Mouse (Mus musculus): ENCODE measurements around the gene Akap2. TPM values are rescaled to one million over a fixed set of nuclear protein-coding genes. Genes with fewer than 3 reads are reported as not detected.
A peak's percentile ranks its signal among the peaks of the same experiment; 100 is the strongest.

Gene Akap2
- total and polyA plus RNA-seq, 2 experiments: 4.2 to 6.5 TPM

GRCm38 (mm10) chr4:57896631-57897030 lies 179.2 kb downstream of the Akap2 start:
- 83% methylated on average over 3 of the region's 3 CpGs for WGBS
- no peak overlapping the region for H3K4me3 ChIP-seq (ENCODE audit: insufficient read depth, low read depth, low read length)
- no peaks in the 10 kb centered on the region for H3K4me1 ChIP-seq (ENCODE audit: control insufficient read depth, insufficient read depth, low read length)
- no peaks in the 10 kb centered on the region for H3K79me2 ChIP-seq (ENCODE audit: control insufficient read depth, insufficient read depth, low read length)
- no peaks in the 10 kb centered on the region for H3K36me3 ChIP-seq (ENCODE audit: control insufficient read depth, insufficient read depth, low read length)
- no peak overlapping the region for H3K27ac ChIP-seq (replicated peaks; ENCODE audit: insufficient read depth, low read depth, low read length)
- H3K27me3 ChIP-seq (ENCODE audit: control insufficient read depth, insufficient read depth, low read length): no peaks in the 10 kb centered on the region
- H3K9ac ChIP-seq (ENCODE audit: low read depth, low read length): no peak overlapping the region
- DNase-seq (ENCODE audit: extremely low read depth, low read depth, low spot score): no peak
- TF ChIP-seq CTCF (IDR thresholded peaks at IDR 0.05; ENCODE audit: low read depth, low read length): no peak
- no peak for TF ChIP-seq POLR2A (IDR thresholded peaks at IDR 0.05; ENCODE audit: extremely low read depth, insufficient read depth, low read length)

GRCm38 (mm10) chr4:57901210-57901609 lies 183.8 kb downstream of the Akap2 start:
- DNase-seq (ENCODE audit: extremely low read depth, low read depth, low spot score): no peak
- Histone ChIP-seq H3K9ac (ENCODE audit: low read depth, low read length) (no peak overlapping the region), H3K4me1 (ENCODE audit: control insufficient read depth, insufficient read depth, low read length) (no peaks in the 10 kb centered on the region; the same call in 1 of the 2 replicates), H3K27me3 (ENCODE audit: control insufficient read depth, insufficient read depth, low read length) (no peaks in the 10 kb centered on the region), H3K36me3 (ENCODE audit: control insufficient read depth, insufficient read depth, low read length) (no peaks in the 10 kb centered on the region), H3K4me3 (ENCODE audit: insufficient read depth, low read depth, low read length) (no peak overlapping the region), H3K79me2 (ENCODE audit: control insufficient read depth, insufficient read depth, low read length) (no peaks in the 10 kb centered on the region), H3K27ac (replicated peaks; ENCODE audit: insufficient read depth, low read depth, low read length) (no peak overlapping the region)
- WGBS: 5% methylated on average over 4 of the region's 4 CpGs
- peak; percentile 93 for TF ChIP-seq CTCF (IDR thresholded peaks at IDR 0.05; ENCODE audit: low read depth, low read length)
- no peak for TF ChIP-seq POLR2A (IDR thresholded peaks at IDR 0.05; ENCODE audit: extremely low read depth, insufficient read depth, low read length)

GRCm38 (mm10) chr4:57902619-57903018 lies 185.2 kb downstream of the Akap2 start:
- Histone ChIP-seq H3K27ac (replicated peaks; ENCODE audit: insufficient read depth, low read depth, low read length) (no peak overlapping the region), H3K27me3 (ENCODE audit: control insufficient read depth, insufficient read depth, low read length) (no peaks in the 10 kb centered on the region), H3K9ac (ENCODE audit: low read depth, low read length) (no peak overlapping the region), H3K36me3 (ENCODE audit: control insufficient read depth, insufficient read depth, low read length) (no peaks in the 10 kb centered on the region), H3K4me1 (ENCODE audit: control insufficient read depth, insufficient read depth, low read length) (no peaks in the 10 kb centered on the region; the same call in 1 of the 2 replicates), H3K4me3 (ENCODE audit: insufficient read depth, low read depth, low read length) (no peak overlapping the region), H3K79me2 (ENCODE audit: control insufficient read depth, insufficient read depth, low read length) (no peaks in the 10 kb centered on the region)
- 75% methylated on average over 5 of the region's 5 CpGs for WGBS
- DNase-seq (ENCODE audit: extremely low read depth, low read depth, low spot score): no peak
- TF ChIP-seq CTCF (IDR thresholded peaks at IDR 0.05; ENCODE audit: low read depth, low read length) (no peak), POLR2A (IDR thresholded peaks at IDR 0.05; ENCODE audit: extremely low read depth, insufficient read depth, low read length) (no peak)

GRCm38 (mm10) chr4:57904211-57904610 lies 186.8 kb downstream of the Akap2 start:
- no peak for DNase-seq (ENCODE audit: extremely low read depth, low read depth, low spot score)

GRCm38 (mm10) chr4:57904638-57905037 lies 187.2 kb downstream of the Akap2 start:
- Histone ChIP-seq H3K27me3 (ENCODE audit: control insufficient read depth, insufficient read depth, low read length) (no peaks in the 10 kb centered on the region), H3K9ac (ENCODE audit: low read depth, low read length) (no peak overlapping the region), H3K79me2 (ENCODE audit: control insufficient read depth, insufficient read depth, low read length) (no peaks in the 10 kb centered on the region), H3K36me3 (ENCODE audit: control insufficient read depth, insufficient read depth, low read length) (peaks cover 3% of the 10 kb centered on the region; the same call in 1 of the 2 replicates), H3K4me1 (ENCODE audit: control insufficient read depth, insufficient read depth, low read length) (no peaks in the 10 kb centered on the region; the same call in 1 of the 2 replicates), H3K4me3 (ENCODE audit: insufficient read depth, low read depth, low read length) (no peak overlapping the region), H3K27ac (replicated peaks; ENCODE audit: insufficient read depth, low read depth, low read length) (no peak overlapping the region)
- 35% methylated on average over 9 of the region's 9 CpGs for WGBS
- no peak for TF ChIP-seq CTCF (IDR thresholded peaks at IDR 0.05; ENCODE audit: low read depth, low read length)
- TF ChIP-seq POLR2A (IDR thresholded peaks at IDR 0.05; ENCODE audit: extremely low read depth, insufficient read depth, low read length): no peak
- DNase-seq (ENCODE audit: extremely low read depth, low read depth, low spot score): no peak

More at GRCm38 (mm10) chr4:57904211-57904610, 186.8 kb downstream of the Akap2 start:
- TF ChIP-seq POLR2A (IDR thresholded peaks at IDR 0.05; ENCODE audit: extremely low read depth, insufficient read depth, low read length) (no peak), CTCF (IDR thresholded peaks at IDR 0.05; ENCODE audit: low read depth, low read length) (peak; percentile 89)
- WGBS: 4% methylated on average over 5 of the region's 5 CpGs
- no peak overlapping the region for H3K4me3 ChIP-seq (ENCODE audit: insufficient read depth, low read depth, low read length)
- no peaks in the 10 kb centered on the region; the same call in 1 of the 2 replicates for H3K4me1 ChIP-seq (ENCODE audit: control insufficient read depth, insufficient read depth, low read length)
- H3K27me3 ChIP-seq (ENCODE audit: control insufficient read depth, insufficient read depth, low read length): no peaks in the 10 kb centered on the region
- H3K9ac ChIP-seq (ENCODE audit: low read depth, low read length): no peak overlapping the region
- H3K79me2 ChIP-seq (ENCODE audit: control insufficient read depth, insufficient read depth, low read length): no peaks in the 10 kb centered on the region
- no peak overlapping the region for H3K27ac ChIP-seq (replicated peaks; ENCODE audit: insufficient read depth, low read depth, low read length)
- H3K36me3 ChIP-seq (ENCODE audit: control insufficient read depth, insufficient read depth, low read length): no peaks in the 10 kb centered on the region

GRCm38 (mm10) chr4:57906708-57907107 lies 189.3 kb downstream of the Akap2 start:
- H3K4me3 ChIP-seq (ENCODE audit: insufficient read depth, low read depth, low read length): no peak overlapping the region
- no peaks in the 10 kb centered on the region for H3K27me3 ChIP-seq (ENCODE audit: control insufficient read depth, insufficient read depth, low read length)
- no peak overlapping the region for H3K9ac ChIP-seq (ENCODE audit: low read depth, low read length)
- H3K36me3 ChIP-seq (ENCODE audit: control insufficient read depth, insufficient read depth, low read length): peaks cover 9% of the 10 kb centered on the region; the same call in 1 of the 2 replicates
- H3K4me1 ChIP-seq (ENCODE audit: control insufficient read depth, insufficient read depth, low read length): no peaks in the 10 kb centered on the region; the same call in 1 of the 2 replicates
- TF ChIP-seq CTCF (IDR thresholded peaks at IDR 0.05; ENCODE audit: low read depth, low read length): no peak
- TF ChIP-seq POLR2A (IDR thresholded peaks at IDR 0.05; ENCODE audit: extremely low read depth, insufficient read depth, low read length): no peak
- no peaks in the 10 kb centered on the region for H3K79me2 ChIP-seq (ENCODE audit: control insufficient read depth, insufficient read depth, low read length)
- DNase-seq (ENCODE audit: extremely low read depth, low read depth, low spot score): no peak
- WGBS: 50% methylated on average over 2 of the region's 2 CpGs
- no peak overlapping the region for H3K27ac ChIP-seq (replicated peaks; ENCODE audit: insufficient read depth, low read depth, low read length)
